Mouse (Mus musculus) liver, adult 2 months (tissue): Measurements from ENCODE around the gene Tcerg1l. TPM values are rescaled to one million over a fixed set of nuclear protein-coding genes. Genes with fewer than 3 reads are reported as not detected.

ENCODE experiments used
- DNase-seq: peaks from one replicate; pipeline ENCODE4 v3.0.0-alpha.2; 2011; ENCODE audit warnings: low read depth, low spot score; ENCODE audit errors: extremely low read depth
- H3K27ac ChIP-seq: fragments of 200-500 bp; replicated peaks from 2 replicates; pipeline ENCODE4 v1.5.1; 2012; ENCODE audit warnings: low read depth, mild to moderate bottlenecking, control low read depth, inconsistent platforms, low read length; ENCODE audit not compliant: insufficient read depth
- H3K27me3 ChIP-seq: fragments of 200-500 bp; 2 replicates; pipeline ENCODE4 v1.6.1; 2012; ENCODE audit warnings: mild to moderate bottlenecking, moderate library complexity, low read length, inconsistent platforms; ENCODE audit not compliant: control insufficient read depth, insufficient read depth
- H3K36me3 ChIP-seq: fragments of 200-500 bp; 2 replicates; pipeline ENCODE4 v1.6.1; 2012; ENCODE audit warnings: low read length, inconsistent platforms; ENCODE audit not compliant: control insufficient read depth, insufficient read depth
- H3K4me1 ChIP-seq: fragments of 200-500 bp; 2 replicates; pipeline ENCODE4 v1.6.1; 2011; ENCODE audit warnings: low read length; ENCODE audit not compliant: control insufficient read depth, insufficient read depth
- H3K4me3 ChIP-seq: fragments of 200-500 bp; 2 replicates; pipeline ENCODE4 v1.5.1; 2011; ENCODE audit warnings: low read depth, mild to moderate bottlenecking, control low read depth, low read length, moderate library complexity; ENCODE audit not compliant: insufficient read depth
- H3K79me2 ChIP-seq: fragments of 200-500 bp; 2 replicates; pipeline ENCODE4 v1.6.1; 2012; ENCODE audit warnings: inconsistent platforms, mild to moderate bottlenecking, low read length, moderate library complexity; ENCODE audit not compliant: control insufficient read depth, insufficient read depth
- H3K9ac ChIP-seq: fragments of 200-500 bp; 2 replicates; pipeline ENCODE4 v1.6.1; 2012; ENCODE audit warnings: low read depth, mild to moderate bottlenecking, control low read depth, inconsistent platforms, low read length
- CTCF ChIP-seq: fragments of 200-500 bp; IDR thresholded peaks from 2 replicates; pipeline ENCODE4 v1.5.1; 2011; ENCODE audit warnings: low read depth, low read length, control low read depth
- POLR2A ChIP-seq: fragments of 200-500 bp; IDR thresholded peaks from 2 replicates; pipeline ENCODE4 v1.6.1; 2011; ENCODE audit warnings: low read length, control low read depth; ENCODE audit not compliant: insufficient read depth; ENCODE audit errors: extremely low read depth
- WGBS: fragments of 180-500 bp; shearing (Covaris S2); methylation state at CpG from one replicate; pipeline ENCODE4 v1.1.7; 2018; 5-methylcytosine and 5-hydroxymethylcytosine counted together
- polyA plus RNA-seq: library from polyadenylated mRNA; depleted of rRNA; stranded (reverse); fragments of >200 nt; gene quantifications from 2 replicates; pipeline ENCODE4 v1.2.3, GENCODE M21; 2012; rRNA removed
- total RNA-seq: library from RNA; depleted of rRNA; stranded (reverse); fragments of >200 nt; gene quantifications from 2 replicates; pipeline ENCODE4 v1.2.3, GENCODE M21; 2014; rRNA removed

Tcerg1l gene
- not detected in 2 replicates for total RNA-seq
- polyA plus RNA-seq = not detected in 2 replicates

DNA sequence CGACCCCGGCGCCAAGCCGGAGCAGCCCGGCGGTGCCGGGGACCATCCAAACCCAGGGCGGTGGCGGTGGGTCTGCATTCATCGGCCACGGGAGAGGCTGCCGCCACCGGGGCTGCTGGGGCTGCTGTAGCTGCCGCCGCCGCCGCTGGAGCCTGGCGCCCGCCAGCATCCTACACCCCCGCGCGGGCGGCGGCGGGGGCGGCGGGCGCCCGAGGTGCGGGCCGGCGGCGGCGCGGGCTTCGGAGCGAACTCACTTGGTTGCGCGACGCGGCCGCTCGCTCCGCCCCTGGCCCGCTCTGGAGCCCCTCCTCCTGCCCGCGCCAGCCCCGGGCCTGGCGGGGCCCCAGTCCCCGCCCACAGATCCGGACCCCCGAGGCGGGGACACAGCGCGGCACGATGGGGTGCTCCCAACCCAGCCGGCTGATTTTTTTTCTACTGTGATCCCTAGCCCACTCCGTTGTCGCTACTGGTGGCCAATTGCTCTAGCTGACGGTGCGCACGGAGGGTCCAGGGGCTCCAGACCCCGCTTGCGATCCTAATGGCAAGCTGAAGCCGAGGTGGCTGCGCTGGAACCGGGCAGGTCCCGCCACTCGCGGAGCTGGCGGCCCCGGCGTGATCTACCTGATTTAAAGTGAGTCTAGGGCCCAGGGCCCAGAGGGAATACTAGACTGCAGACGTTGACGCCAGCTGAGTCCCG is at the start of gene Tcerg1l:
Tcerg1l (minus strand) TSS at position 246 of the 697 bp plus-strand sequence.
- no peaks in the 10 kb centered on the region for H3K36me3 ChIP-seq
- no peak within 1 kb of the TSS for H3K9ac ChIP-seq
- H3K27ac ChIP-seq = no peak within 1 kb of the TSS
- peaks cover 15% of the 10 kb centered on the region for H3K27me3 ChIP-seq
- no peaks in the 10 kb centered on the region for H3K79me2 ChIP-seq
- H3K4me1 ChIP-seq = no peaks in the 10 kb centered on the region
- WGBS = 2% methylated on average over 66 of the region's 76 CpGs
- DNase-seq = no peak
- no peak for TF ChIP-seq POLR2A
- no peak for TF ChIP-seq CTCF
- no peak within 1 kb of the TSS for H3K4me3 ChIP-seq

DNA sequence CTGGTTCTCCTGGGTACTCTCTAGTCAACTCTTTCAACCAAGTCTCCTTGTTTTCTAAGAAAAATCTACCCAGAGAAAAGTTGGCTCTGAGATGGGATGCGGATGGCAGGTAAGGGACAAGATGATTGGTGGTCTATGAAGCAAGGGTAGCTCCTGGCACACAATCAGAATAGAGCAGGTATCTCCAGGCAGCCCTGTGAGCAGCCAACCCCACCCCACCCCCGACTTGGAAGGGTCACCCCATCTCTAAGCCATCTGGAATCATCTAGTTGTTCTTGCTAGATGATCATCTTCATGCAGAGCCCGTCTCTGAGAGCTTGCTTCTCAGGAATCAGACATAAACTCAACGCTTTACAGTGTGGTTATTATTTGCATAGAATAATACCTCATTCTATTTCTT is 44.6 kb upstream of the Tcerg1l start:
- H3K27me3 ChIP-seq = no peaks in the 10 kb centered on the region
- no peak overlapping the region for H3K27ac ChIP-seq
- no peak overlapping the region for H3K9ac ChIP-seq
- H3K36me3 ChIP-seq = no peaks in the 10 kb centered on the region
- TF ChIP-seq CTCF (no peak), POLR2A (no peak)
- H3K4me1 ChIP-seq = no peaks in the 10 kb centered on the region
- H3K4me3 ChIP-seq = no peak overlapping the region
- H3K79me2 ChIP-seq = no peaks in the 10 kb centered on the region
- no peak for DNase-seq
- 61% methylated on average over 4 of the region's 4 CpGs for WGBS

DNA sequence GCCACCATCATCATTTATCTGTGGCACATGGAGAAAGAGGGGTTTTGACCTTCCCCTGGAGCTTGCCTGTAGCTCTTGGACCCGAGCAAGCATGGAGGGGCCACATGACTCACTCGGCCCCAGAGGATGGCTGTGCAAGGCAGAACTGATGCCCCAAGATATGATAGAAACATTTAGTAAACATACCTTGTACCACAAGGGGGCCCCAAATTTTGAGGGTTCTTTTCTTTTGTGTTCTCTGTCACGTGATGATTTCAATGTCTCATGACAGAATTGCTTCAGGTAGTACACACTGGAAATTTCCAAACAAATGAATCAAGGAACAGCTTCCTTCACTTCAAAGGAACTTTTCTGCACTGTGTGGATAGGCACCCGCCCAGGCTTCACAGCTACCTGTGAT is 35.0 kb upstream of the Tcerg1l start:
- 57% methylated on average over 4 of the region's 4 CpGs for WGBS
- DNase-seq = peak; percentile 4
- no peaks in the 10 kb centered on the region for H3K4me1 ChIP-seq

DNA sequence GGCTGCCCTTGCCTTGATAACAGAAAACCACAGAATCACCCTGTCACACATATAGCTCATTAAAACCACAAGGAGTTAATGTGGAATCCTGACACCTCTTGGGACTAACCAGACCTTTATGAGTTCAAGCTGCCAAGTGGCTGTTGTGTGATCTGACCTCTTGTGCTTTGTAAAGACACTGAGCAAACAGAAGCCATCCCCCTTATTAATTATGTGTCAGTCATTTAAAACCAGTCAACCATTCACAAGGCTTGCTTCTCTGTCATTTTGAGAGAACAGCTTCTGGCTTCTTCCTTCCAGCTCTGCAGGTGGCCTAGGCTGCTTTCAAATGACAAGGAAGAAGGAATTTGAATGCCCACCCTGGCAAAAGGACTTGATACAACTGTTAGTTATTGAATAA is 33.9 kb upstream of the Tcerg1l start:
- H3K79me2 ChIP-seq = no peaks in the 10 kb centered on the region
- no peaks in the 10 kb centered on the region for H3K4me1 ChIP-seq
- TF ChIP-seq CTCF (no peak), POLR2A (no peak)
- H3K4me3 ChIP-seq = no peak overlapping the region
- H3K27me3 ChIP-seq = no peaks in the 10 kb centered on the region
- DNase-seq = no peak
- H3K27ac ChIP-seq = no peak overlapping the region
- no peaks in the 10 kb centered on the region for H3K36me3 ChIP-seq
- H3K9ac ChIP-seq = no peak overlapping the region

More for the DNA sequence above, 35.0 kb upstream of the Tcerg1l start:
- Histone ChIP-seq H3K4me3 (no peak overlapping the region), H3K36me3 (no peaks in the 10 kb centered on the region), H3K27me3 (no peaks in the 10 kb centered on the region), H3K9ac (no peak overlapping the region), H3K27ac (no peak overlapping the region), H3K79me2 (no peaks in the 10 kb centered on the region)
- no peak for TF ChIP-seq POLR2A

DNA sequence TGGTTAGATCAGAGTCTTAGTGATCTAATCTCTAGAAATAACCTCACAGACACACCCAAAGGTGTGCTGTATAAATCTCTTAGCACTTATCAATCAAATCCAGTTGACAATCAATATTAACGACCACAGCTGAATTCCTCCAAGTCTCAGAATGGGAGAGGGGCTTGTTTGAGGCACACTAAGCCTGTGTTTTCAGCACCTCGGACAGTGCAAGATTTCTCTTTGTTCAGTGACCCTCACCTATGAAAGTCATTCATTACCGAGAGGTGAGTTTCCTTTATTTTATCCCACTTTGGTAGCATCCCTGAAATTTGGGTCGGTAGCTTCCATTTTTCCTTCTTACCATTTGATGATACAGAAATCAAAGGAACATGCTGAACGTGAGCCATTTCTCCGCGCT is 32.4 kb upstream of the Tcerg1l start:
- Histone ChIP-seq H3K4me1 (no peaks in the 10 kb centered on the region), H3K4me3 (no peak overlapping the region), H3K9ac (no peak overlapping the region), H3K36me3 (no peaks in the 10 kb centered on the region), H3K79me2 (no peaks in the 10 kb centered on the region), H3K27me3 (no peaks in the 10 kb centered on the region), H3K27ac (no peak overlapping the region)
- 50% methylated on average over 7 of the region's 7 CpGs for WGBS
- DNase-seq = no peak
- TF ChIP-seq CTCF (no peak), POLR2A (no peak)

DNA sequence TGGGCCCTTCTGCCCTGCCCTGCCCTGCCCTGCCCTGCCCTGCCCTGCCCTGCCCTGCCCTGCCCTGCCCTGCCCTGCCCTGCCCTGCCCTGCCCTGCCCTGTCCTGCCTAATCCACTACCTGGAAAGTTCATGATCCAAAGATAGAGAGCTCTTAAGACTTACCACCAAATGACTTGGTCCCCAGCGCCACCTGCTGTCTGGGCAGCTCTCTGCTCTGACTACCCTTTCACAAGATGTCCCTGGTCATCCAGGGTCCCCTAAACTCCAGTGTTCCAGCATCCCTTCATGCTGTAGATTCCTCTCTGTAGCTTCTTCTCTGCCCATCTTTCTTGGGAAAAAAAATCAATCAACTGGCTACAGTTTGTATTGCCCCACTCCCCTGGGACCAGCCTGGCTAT is 31.3 kb upstream of the Tcerg1l start:
- no peaks in the 10 kb centered on the region for H3K4me1 ChIP-seq
- no peak overlapping the region for H3K27ac ChIP-seq
- no peak overlapping the region for H3K9ac ChIP-seq
- peak; percentile 31 for DNase-seq
- H3K27me3 ChIP-seq = no peaks in the 10 kb centered on the region
- H3K36me3 ChIP-seq = no peaks in the 10 kb centered on the region
- no peak overlapping the region for H3K4me3 ChIP-seq
- 24% methylated on average over 1 of the region's 1 CpGs for WGBS
- peak; percentile 83 for TF ChIP-seq CTCF
- no peak for TF ChIP-seq POLR2A
- no peaks in the 10 kb centered on the region for H3K79me2 ChIP-seq
